Mouse (Mus musculus) forebrain, embryonic 11.5 days (tissue): ENCODE measurements at regions not wholly inside any gene's neighbourhood (a gene's known extent, or its start where the extent isn't known, plus 50 kb on each side); places are given as distances from the start of the nearest gene placed in this dataset.

Experiments used
- ATAC-seq: fragments of 200-750 bp; cut with Nextera tagmentation; replicated peaks from 2 replicates; pipeline ENCODE4 v1.8.0; 2017; ENCODE audit warnings: moderate TSS enrichment; ENCODE audit not compliant: low FRiP score
- DNase-seq: peaks from one replicate; pipeline ENCODE4 v3.0.0-alpha.2; 2017; ENCODE audit warnings: low spot score
- H3K27ac ChIP-seq: fragments of 300-500 bp; sonication (generic); 2 replicates; pipeline ENCODE4 v1.5.1; 2014; ENCODE audit warnings: low read depth, low read length
- H3K27me3 ChIP-seq: fragments of 300-500 bp; sonication (generic); 2 replicates; pipeline ENCODE4 v1.6.1; 2014; ENCODE audit warnings: mild to moderate bottlenecking, low read length, mixed read lengths; ENCODE audit not compliant: control insufficient read depth, insufficient read depth
- H3K36me3 ChIP-seq: fragments of 300-500 bp; sonication (generic); 2 replicates; pipeline ENCODE4 v1.6.1; 2014; ENCODE audit warnings: mild to moderate bottlenecking, low read length, moderate library complexity, mixed read lengths; ENCODE audit not compliant: control insufficient read depth, insufficient read depth
- H3K4me1 ChIP-seq: fragments of 300-500 bp; sonication (generic); replicated peaks from 2 replicates; pipeline ENCODE4 v1.6.1; 2014; ENCODE audit warnings: low read length, mixed read lengths; ENCODE audit not compliant: control insufficient read depth, insufficient read depth
- H3K4me2 ChIP-seq: fragments of 300-500 bp; sonication (generic); 2 replicates; pipeline ENCODE4 v1.6.1; 2014; ENCODE audit warnings: low read depth, mild to moderate bottlenecking, low read length, moderate library complexity, mixed read lengths; ENCODE audit not compliant: severe bottlenecking
- H3K4me3 ChIP-seq: fragments of 300-500 bp; sonication (generic); 2 replicates; pipeline ENCODE4 v1.5.1; 2014; ENCODE audit warnings: low read depth, low read length
- H3K9ac ChIP-seq: fragments of 300-500 bp; sonication (generic); 2 replicates; pipeline ENCODE4 v1.6.1; 2014; ENCODE audit warnings: low read length
- H3K9me3 ChIP-seq: fragments of 300-500 bp; sonication (generic); 2 replicates; pipeline ENCODE4 v1.6.1; 2016; ENCODE audit warnings: low read length, mixed read lengths; ENCODE audit not compliant: control insufficient read depth
- WGBS: fragments of 180-500 bp; shearing (Covaris S2); extraction: QIAGEN DNeasy Blood & Tissue Kit; methylation state at CpG from one replicate; pipeline ENCODE4 v1.1.7; 2014; 5-methylcytosine and 5-hydroxymethylcytosine counted together

DNA sequence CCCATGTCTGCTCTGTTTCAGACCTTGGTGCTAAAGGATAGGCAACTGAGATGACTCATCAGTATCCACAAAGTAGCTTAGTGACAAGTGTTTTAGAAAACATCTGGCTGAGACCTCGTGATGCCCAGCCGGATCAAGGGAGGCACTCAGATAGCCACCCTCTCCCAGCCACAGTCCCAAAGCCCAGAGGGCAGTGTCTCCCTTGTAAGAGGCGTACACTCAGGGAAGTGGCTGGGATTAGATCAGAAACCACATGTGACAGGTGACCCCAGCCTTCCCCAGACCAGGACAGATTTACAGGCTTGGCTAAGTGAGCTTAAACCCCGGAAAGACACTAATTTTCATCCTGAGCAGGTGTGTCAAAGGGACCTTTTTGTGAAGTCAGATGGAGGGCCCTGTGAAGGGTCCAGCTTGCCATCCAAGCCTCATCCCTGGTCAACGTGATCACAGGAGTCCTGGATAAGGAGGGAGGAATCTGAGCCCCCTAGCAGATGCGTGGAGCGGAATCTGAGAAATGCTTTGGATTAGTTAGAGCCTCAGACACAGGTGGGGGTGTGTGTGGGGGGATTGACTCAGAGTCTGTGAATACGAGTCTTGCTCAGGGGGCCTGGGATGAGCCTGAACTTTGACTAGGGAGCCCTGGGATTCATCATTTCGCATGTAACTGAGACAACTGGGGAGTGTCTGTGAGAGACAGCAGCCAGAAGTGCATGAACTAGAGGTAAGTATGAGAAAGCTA lies 711.4 kb downstream of the Vrk1 start:
- no peak overlapping the region for H3K9ac ChIP-seq
- H3K36me3 ChIP-seq = no peaks in the 10 kb centered on the region
- H3K4me3 ChIP-seq = no peak overlapping the region
- no peak overlapping the region for H3K27ac ChIP-seq
- H3K9me3 ChIP-seq = no peaks in the 10 kb centered on the region
- no peaks in the 10 kb centered on the region for H3K27me3 ChIP-seq
- WGBS = 75% methylated on average over 9 of the region's 9 CpGs
- H3K4me1 ChIP-seq = no peaks in the 10 kb centered on the region
- H3K4me2 ChIP-seq = no peak overlapping the region
- DNase-seq = no peak
- no peak for ATAC-seq

GRCm38 (mm10) chr12:106722010-106722362 lies 712.0 kb downstream of the Vrk1 start:
- H3K4me1 ChIP-seq = no peaks in the 10 kb centered on the region
- DNase-seq (no peak), ATAC-seq (no peak)
- no peak overlapping the region for H3K4me3 ChIP-seq
- H3K9ac ChIP-seq = no peak overlapping the region
- no peaks in the 10 kb centered on the region for H3K36me3 ChIP-seq
- no peak overlapping the region for H3K27ac ChIP-seq
- H3K4me2 ChIP-seq = no peak overlapping the region
- 70% methylated on average over 2 of the region's 2 CpGs for WGBS
- H3K27me3 ChIP-seq = no peaks in the 10 kb centered on the region
- no peaks in the 10 kb centered on the region for H3K9me3 ChIP-seq

DNA sequence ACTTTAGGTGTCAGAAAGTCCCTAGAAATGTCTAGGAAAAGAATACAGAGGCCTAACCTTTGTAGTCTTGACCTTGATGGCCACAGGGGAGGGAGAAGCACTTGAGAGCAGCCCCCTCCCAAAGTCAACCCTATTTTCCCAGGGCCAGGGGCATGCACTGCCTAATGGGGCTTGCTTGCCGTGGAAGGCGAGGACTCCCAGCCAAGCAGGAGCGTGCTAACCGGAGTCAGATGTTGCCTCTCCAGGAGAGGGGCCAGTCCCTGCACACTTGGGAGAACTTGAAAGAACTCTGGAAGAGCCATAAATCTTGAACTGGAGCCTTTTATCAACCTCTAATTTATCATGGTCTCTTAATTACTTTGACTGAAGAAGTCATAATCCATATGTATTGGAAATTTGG lies 712.7 kb downstream of the Vrk1 start:
- Histone ChIP-seq H3K4me3 (no peak overlapping the region), H3K27me3 (no peaks in the 10 kb centered on the region), H3K36me3 (no peaks in the 10 kb centered on the region), H3K4me1 (no peaks in the 10 kb centered on the region), H3K4me2 (no peak overlapping the region), H3K27ac (no peak overlapping the region), H3K9me3 (no peaks in the 10 kb centered on the region), H3K9ac (no peak overlapping the region)
- no peak for DNase-seq
- 75% methylated on average over 4 of the region's 4 CpGs for WGBS
- ATAC-seq = no peak

DNA sequence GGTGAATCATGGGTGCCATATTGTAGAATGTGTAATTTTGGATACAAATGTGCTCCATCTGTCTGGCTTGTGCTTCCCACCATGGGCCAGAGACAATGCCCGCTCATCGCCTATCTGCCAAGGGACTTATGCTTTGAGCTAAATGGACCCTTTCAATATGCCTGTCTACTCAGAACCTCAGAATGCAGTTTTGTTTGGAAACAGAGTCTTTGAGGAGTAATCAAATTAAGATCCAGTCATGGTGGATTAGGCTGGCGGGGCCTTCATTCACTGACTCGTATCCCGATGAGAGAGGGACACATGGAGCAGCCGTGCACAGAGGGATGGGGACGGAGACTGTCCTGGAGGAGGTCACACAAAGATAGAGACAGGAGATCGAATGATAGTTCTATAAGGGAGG lies 716.9 kb downstream of the Vrk1 start:
- 64% methylated on average over 8 of the region's 8 CpGs for whole genome bisulfite sequencing
- H3K9ac ChIP-seq = no peak overlapping the region
- no peak for ATAC-seq

DNA sequence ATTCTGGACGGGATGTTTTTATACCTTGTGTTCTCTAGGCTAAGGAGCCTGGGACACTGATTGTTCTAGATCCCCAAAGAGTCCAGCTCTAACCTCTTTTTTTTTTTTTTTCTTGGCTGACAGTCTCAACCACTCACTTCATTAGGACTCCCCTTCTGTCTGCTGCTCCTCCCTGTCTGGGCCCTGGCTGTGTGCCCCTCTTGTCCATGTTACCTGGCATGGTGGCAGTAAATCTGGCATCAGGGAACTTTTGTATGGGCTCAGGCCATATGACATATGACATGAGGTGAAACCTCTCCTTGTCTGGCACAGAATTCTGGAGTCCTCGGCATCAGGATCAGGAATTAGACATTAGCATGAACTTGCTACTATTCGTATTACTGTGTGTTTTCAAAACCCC lies 717.5 kb downstream of the Vrk1 start:
- ATAC-seq (no peak), DNase-seq (no peak)
- no peaks in the 10 kb centered on the region for H3K36me3 ChIP-seq
- H3K4me3 ChIP-seq = no peak overlapping the region
- no peak overlapping the region for H3K27ac ChIP-seq
- no peaks in the 10 kb centered on the region for H3K9me3 ChIP-seq
- H3K9ac ChIP-seq = no peak overlapping the region
- H3K4me2 ChIP-seq = no peak overlapping the region
- WGBS = 89% methylated on average over 3 of the region's 3 CpGs
- H3K27me3 ChIP-seq = no peaks in the 10 kb centered on the region
- no peaks in the 10 kb centered on the region for H3K4me1 ChIP-seq

More for the DNA sequence above, 716.9 kb downstream of the Vrk1 start:
- Histone ChIP-seq H3K4me1 (no peaks in the 10 kb centered on the region), H3K9me3 (no peaks in the 10 kb centered on the region), H3K36me3 (no peaks in the 10 kb centered on the region), H3K27me3 (no peaks in the 10 kb centered on the region), H3K4me2 (no peak overlapping the region), H3K4me3 (no peak overlapping the region), H3K27ac (no peak overlapping the region)
- no peak for DNase-seq

- no peaks in the 10 kb centered on the region for H3K36me3 ChIP-seq
- ATAC-seq = no peak
- no peaks in the 10 kb centered on the region for H3K9me3 ChIP-seq
- no peak overlapping the region for H3K9ac ChIP-seq
- no peak for DNase-seq
- no peak overlapping the region for H3K27ac ChIP-seq
- whole genome bisulfite sequencing = 89% methylated on average over 5 of the region's 5 CpGs
- H3K4me1 ChIP-seq = no peaks in the 10 kb centered on the region
- H3K4me3 ChIP-seq = no peak overlapping the region
- H3K4me2 ChIP-seq = no peak overlapping the region
- H3K27me3 ChIP-seq = no peaks in the 10 kb centered on the region
These were observed 719.7 kb downstream of the Vrk1 start for GRCm38 (mm10) chr12:106729686-106730085.

DNA sequence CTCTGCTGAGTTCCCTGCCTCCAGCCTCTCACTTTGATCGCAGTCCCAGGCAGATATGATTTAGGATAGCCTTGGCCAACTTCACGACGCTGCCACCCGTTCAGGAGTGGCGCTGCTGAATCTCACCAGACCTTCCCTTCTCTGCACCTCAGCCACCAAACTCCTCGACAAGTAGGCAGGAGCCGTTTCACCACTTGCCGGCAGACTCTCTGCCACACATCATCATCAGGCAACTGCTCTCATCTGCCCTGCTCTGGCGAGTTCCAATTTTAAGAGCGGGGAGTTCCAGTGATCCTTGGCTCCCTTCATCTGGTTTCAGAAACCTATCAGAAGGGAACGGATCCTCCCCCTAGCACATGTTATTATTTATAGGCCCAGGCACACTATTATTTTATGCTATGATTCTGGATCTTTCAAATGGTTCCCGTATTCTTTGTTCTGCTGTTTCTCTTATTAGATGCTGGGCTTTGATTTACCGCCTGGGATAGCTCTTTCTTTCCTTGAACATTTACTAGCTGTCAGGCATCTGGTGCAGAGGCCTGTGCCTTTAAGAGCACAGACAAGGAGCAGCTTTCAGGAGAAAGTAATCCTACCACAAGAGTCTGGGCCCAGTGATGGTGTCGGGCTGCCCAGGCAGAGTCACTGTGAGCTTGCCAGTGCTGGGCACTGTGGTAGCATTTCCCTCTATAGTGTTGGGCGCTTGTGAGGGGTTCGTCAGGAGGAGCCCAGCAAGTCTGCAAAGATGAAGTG lies 722.3 kb downstream of the Vrk1 start:
- Histone ChIP-seq H3K9me3 (no peaks in the 10 kb centered on the region), H3K9ac (no peak overlapping the region), H3K4me2 (no peak overlapping the region), H3K36me3 (no peaks in the 10 kb centered on the region), H3K27ac (no peak overlapping the region), H3K4me1 (no peaks in the 10 kb centered on the region), H3K4me3 (no peak overlapping the region), H3K27me3 (no peaks in the 10 kb centered on the region)
- no peak for DNase-seq
- no peak for ATAC-seq
- WGBS = 73% methylated on average over 16 of the region's 16 CpGs

- Histone ChIP-seq H3K4me1 (no peaks in the 10 kb centered on the region), H3K4me3 (no peak overlapping the region), H3K36me3 (no peaks in the 10 kb centered on the region), H3K27me3 (no peaks in the 10 kb centered on the region), H3K27ac (no peak overlapping the region), H3K9ac (no peak overlapping the region), H3K9me3 (no peaks in the 10 kb centered on the region), H3K4me2 (no peak overlapping the region)
- no peak for DNase-seq
- WGBS = 80% methylated on average over 8 of the region's 8 CpGs
- no peak for ATAC-seq
These were observed 738.7 kb downstream of the Vrk1 start for GRCm38 (mm10) chr12:106748765-106749164.

GRCm38 (mm10) chr12:106763552-106763951 lies 724.9 kb upstream of the 3110018I06Rik start:
- Histone ChIP-seq H3K27ac (no peak overlapping the region), H3K9me3 (no peaks in the 10 kb centered on the region), H3K36me3 (no peaks in the 10 kb centered on the region), H3K9ac (no peak overlapping the region), H3K4me3 (no peak overlapping the region), H3K27me3 (no peaks in the 10 kb centered on the region), H3K4me1 (no peaks in the 10 kb centered on the region), H3K4me2 (no peak overlapping the region)
- DNase-seq (no peak), ATAC-seq (no peak)
- 83% methylated on average over 7 of the region's 7 CpGs for WGBS
